Mouse (Mus musculus): Measurements from ENCODE around the gene Anxa8. TPM values are rescaled to one million over a fixed set of nuclear protein-coding genes. Genes with fewer than 3 reads are reported as not detected.
A peak's percentile ranks its signal among the peaks of the same experiment; 100 is the strongest.

Anxa8 gene
- polyA plus RNA-seq, 1 experiment from 2014 or later, result 0.47 TPM

DNA sequence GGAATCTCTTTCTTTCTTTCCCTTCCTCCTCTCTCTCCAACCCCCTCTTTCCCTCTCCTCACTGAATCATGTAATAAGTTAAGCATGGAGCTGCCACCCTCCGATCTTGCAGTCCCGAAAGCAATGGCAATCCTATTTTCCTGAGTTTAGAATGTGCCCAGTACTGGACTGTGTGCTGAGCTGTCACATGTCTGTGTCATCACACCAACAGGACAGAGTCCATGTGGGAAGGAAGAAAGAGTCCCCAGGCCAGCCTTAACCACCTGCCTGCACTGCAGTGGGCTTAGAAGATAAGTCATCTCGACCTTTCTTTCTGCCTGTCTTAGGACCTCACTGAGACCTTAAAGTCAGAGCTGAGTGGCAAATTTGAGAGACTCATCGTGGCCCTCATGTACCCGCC lies 5.7 kb downstream of the Anxa8 start:
- Histone ChIP-seq H3K36me3 (no peaks in the 10 kb centered on the region), H3K27me3 (ENCODE audit: low read depth, poor library complexity, severe bottlenecking) (no peaks in the 10 kb centered on the region), H3K27ac (replicated peaks) (no peak overlapping the region), H3K9me3 (replicated peaks) (no peaks in the 10 kb centered on the region), H3K4me1 (no peaks in the 10 kb centered on the region), H3K4me3 (no peak overlapping the region)
- WGBS, result 85% methylated on average over 5 of the region's 5 CpGs
- no peak for DNase-seq (ENCODE audit: low spot score)

DNA sequence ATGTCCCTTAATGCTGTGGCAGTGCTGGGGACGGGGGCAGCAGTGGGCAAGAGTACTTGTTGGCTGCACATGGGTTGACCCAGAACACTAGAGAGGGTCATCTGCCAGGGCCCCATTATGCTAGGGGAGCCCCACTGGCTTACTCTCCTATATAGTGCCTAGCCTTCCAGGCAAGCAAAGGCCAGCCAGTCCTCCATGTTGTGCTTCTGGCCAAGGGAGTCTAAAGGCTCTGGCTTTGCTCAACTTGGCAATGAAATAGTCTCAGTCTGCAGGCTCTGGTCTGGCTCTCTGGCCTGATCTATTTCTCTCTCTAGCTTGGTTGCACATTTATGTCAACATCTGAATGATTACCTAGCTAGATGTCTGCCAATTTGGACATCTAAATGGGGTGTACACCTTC lies 7.1 kb downstream of the Anxa8 start:
- DNase-seq (ENCODE audit: low spot score), result no peak
- no peak overlapping the region for H3K4me3 ChIP-seq
- H3K27ac ChIP-seq (replicated peaks), result no peak overlapping the region
- WGBS, result 83% methylated on average over 1 of the region's 1 CpGs
- H3K9me3 ChIP-seq (replicated peaks), result no peaks in the 10 kb centered on the region
- no peaks in the 10 kb centered on the region for H3K4me1 ChIP-seq
- H3K27me3 ChIP-seq (ENCODE audit: low read depth, poor library complexity, severe bottlenecking), result no peaks in the 10 kb centered on the region
- H3K36me3 ChIP-seq, result no peaks in the 10 kb centered on the region

DNA sequence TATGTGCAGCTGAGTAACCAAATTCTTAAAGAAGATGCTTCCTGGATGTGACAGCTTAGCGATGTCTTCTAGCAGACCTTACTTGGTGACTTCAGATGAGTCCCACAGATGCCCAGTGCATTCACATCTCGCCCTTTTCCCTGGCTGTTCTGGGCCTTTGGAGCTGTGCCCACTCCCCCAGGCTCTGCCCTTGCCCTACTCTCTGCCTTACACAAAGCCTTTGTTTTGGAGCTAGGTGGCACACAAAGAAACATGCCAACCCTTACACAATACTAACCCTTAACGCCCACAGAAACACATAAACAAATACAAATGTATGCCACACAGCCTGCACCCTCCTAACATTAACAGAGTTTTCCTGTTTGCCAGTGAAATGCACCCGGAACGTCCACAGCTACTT lies 10.4 kb downstream of the Anxa8 start:
- Histone ChIP-seq H3K4me3 (no peak overlapping the region), H3K9me3 (replicated peaks) (no peaks in the 10 kb centered on the region), H3K27me3 (ENCODE audit: low read depth, poor library complexity, severe bottlenecking) (no peaks in the 10 kb centered on the region), H3K4me1 (no peaks in the 10 kb centered on the region), H3K27ac (replicated peaks) (no peak overlapping the region), H3K36me3 (no peaks in the 10 kb centered on the region)
- WGBS, result 84% methylated on average over 5 of the region's 5 CpGs
- DNase-seq (ENCODE audit: low spot score), result no peak

DNA sequence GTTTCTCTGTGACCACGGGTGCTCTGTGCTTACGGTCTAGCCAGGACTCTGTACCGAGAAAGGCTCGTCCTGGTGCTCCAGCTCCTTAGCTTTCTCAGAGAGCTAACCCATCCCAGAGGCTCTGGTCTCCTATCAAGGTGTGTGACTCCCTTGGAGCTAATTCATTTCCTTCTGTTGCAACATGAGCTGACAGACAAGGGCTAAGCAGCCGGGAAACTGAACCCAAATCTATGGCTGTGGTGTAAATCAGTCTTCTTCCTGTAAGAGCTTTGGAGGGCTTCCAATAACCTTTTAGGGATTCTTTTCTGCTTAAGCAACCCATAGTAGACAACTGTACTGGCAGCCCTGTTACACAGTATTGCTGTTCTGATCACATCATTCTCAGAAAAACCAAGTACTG lies 16.8 kb downstream of the Anxa8 start, which contains the start of gene A630023A22Rik:
Gene A630023A22Rik (minus strand): TSS at position 154 of the 400 bp plus-strand sequence.
- WGBS, result 86% methylated on average over 5 of the region's 5 CpGs
- DNase-seq (ENCODE audit: low spot score), result no peak
- no peak within 1 kb of the TSS for H3K27ac ChIP-seq (replicated peaks)
- no peaks in the 10 kb centered on the region for H3K36me3 ChIP-seq
- 0 out of 2 replicates have a peak, but pooled peaks cover 3% of the 10 kb centered on the region for H3K4me1 ChIP-seq
- H3K4me3 ChIP-seq, result no peak within 1 kb of the TSS
- H3K27me3 ChIP-seq (ENCODE audit: low read depth, poor library complexity, severe bottlenecking), result no peaks in the 10 kb centered on the region
- H3K9me3 ChIP-seq (replicated peaks), result no peaks in the 10 kb centered on the region

DNA sequence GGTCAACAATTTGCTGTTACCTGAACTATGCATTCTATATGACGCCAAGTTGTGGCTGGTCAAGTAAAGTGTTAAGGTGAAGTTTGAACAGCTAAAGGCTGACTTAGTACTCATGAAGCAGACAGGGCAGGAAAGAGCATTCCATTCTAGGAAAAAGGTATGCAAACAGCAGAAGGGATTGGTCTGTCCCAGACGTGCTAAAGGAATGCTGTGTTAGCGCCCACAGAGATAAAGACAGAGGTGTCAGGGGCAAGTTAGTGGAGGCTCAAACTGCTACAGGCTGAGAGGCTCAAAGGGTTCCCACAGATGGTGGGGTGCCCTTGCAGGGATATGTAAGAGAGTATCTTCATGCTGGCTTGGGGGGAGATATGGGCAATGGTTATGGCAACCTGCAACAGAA lies 18.1 kb downstream of the Anxa8 start:
- 0 out of 2 replicates have a peak, but pooled peaks cover 3% of the 10 kb centered on the region for H3K4me1 ChIP-seq
- H3K27me3 ChIP-seq (ENCODE audit: low read depth, poor library complexity, severe bottlenecking), result no peaks in the 10 kb centered on the region
- no peak overlapping the region for H3K27ac ChIP-seq (replicated peaks)
- WGBS, result 85% methylated on average over 3 of the region's 3 CpGs
- H3K4me3 ChIP-seq, result no peak overlapping the region
- no peaks in the 10 kb centered on the region for H3K9me3 ChIP-seq (replicated peaks)
- DNase-seq (ENCODE audit: low spot score), result no peak
- H3K36me3 ChIP-seq, result no peaks in the 10 kb centered on the region

DNA sequence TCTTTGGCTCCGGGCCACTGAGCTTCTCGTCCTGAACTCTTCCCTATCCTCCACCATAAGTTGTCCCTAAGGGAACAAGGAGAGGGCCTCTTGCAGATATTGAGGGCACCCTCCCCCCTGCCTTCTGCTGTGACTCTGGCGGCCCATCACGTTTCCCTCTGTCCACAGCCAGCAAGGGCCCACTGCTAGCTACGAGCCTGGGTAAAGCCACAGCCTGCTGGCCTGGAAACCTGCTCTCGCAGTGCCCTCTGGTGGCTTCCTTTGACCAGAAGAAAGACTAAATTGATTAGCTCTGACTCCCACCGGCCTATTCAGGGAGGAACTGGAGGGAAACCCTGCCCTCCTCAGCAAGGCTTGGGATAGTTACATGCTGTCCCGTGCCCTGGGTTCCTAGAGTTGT lies 19.1 kb downstream of the Anxa8 start:
- 31% methylated on average over 8 of the region's 8 CpGs for WGBS
- no peaks in the 10 kb centered on the region for H3K36me3 ChIP-seq
- no peaks in the 10 kb centered on the region for H3K9me3 ChIP-seq (replicated peaks)
- no peak overlapping the region for H3K27ac ChIP-seq (replicated peaks)
- H3K4me3 ChIP-seq, result no peak overlapping the region
- DNase-seq (ENCODE audit: low spot score), result peak; percentile 63
- 0 out of 2 replicates have a peak, but pooled peaks cover 3% of the 10 kb centered on the region for H3K4me1 ChIP-seq
- no peaks in the 10 kb centered on the region for H3K27me3 ChIP-seq (ENCODE audit: low read depth, poor library complexity, severe bottlenecking)

DNA sequence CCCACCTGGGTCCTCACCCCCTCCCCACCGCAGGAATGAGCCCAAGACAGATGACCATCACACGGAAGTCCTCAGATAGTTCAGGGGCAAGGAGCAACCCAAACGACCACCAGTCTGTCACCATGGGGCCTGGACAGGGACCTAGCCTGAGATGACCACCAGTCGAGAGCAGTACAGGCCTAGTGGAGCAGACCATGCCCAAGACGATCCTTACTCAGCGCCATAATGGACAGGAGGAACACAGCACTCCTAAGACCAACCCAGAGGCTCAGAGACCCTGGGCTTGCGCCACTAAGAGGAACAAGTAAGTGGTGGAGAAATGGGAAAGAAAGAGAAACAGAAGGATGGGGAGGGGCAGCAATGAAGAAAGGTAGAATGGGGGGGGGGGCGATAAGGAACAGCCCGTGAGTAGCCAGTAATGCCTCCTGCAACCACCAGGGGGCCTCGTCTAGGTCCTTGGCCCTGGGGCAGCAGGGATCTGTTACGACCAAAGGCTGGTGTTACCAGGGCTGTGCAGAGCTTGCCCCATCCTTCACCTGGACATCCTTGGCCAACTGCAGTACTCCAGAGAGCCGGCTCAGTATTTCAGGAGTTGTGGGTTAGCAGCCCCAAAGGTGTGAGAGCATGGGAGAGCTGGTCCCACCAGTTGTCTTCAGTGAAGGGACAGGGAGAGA lies 20.7 kb downstream of the Anxa8 start:
- Histone ChIP-seq H3K9me3 (replicated peaks) (no peaks in the 10 kb centered on the region), H3K27me3 (ENCODE audit: low read depth, poor library complexity, severe bottlenecking) (no peaks in the 10 kb centered on the region), H3K4me1 (0 out of 2 replicates have a peak, but pooled peaks cover 3% of the 10 kb centered on the region), H3K4me3 (no peak overlapping the region), H3K36me3 (no peaks in the 10 kb centered on the region), H3K27ac (replicated peaks) (no peak overlapping the region)
- peak; percentile 20 for DNase-seq (ENCODE audit: low spot score)
- 63% methylated on average over 11 of the region's 12 CpGs for WGBS

DNA sequence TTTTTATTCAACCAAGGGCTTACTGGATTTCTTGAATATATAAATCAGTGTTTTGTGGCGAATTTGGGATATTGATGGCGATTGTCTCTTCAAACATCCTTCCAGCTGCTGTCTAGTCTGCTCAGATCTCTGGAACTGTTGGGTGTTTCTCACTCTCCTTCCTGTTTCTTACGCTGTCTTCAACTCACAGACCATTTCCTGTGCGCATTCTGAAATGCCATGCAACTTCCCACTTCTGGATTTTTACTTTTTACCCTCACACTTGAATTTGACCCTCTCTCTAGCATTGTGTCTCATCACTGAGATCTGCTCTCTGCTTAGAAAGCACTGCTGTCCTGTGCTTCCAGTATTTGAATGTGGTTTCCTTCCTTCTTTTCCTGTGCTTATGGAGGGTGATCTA lies 21.8 kb downstream of the Anxa8 start:
- no peak overlapping the region for H3K27ac ChIP-seq (replicated peaks)
- H3K9me3 ChIP-seq (replicated peaks), result no peaks in the 10 kb centered on the region
- H3K27me3 ChIP-seq (ENCODE audit: low read depth, poor library complexity, severe bottlenecking), result no peaks in the 10 kb centered on the region
- no peaks in the 10 kb centered on the region for H3K36me3 ChIP-seq
- 92% methylated on average over 4 of the region's 4 CpGs for WGBS
- H3K4me3 ChIP-seq, result no peak overlapping the region
- DNase-seq (ENCODE audit: low spot score), result no peak
- 0 out of 2 replicates have a peak, but pooled peaks cover 3% of the 10 kb centered on the region for H3K4me1 ChIP-seq

DNA sequence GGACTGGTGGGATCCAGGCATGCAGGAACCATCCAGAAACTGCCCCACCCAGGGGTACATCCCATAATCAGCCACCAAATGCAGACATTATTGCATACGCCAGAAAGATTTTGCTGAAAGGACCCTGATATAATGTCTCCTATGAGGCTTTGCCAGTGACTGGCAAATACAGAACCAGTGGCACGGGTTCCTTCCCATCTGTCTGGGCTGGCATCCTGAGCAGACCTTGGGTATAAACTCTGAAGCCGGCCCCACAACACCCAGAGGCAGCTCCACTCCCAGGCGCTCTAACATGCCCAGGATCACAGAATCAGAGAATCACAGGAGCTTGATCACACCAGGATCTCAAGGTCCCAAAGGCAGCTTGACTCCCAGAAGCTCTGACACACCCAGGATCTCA lies 28.5 kb downstream of the Anxa8 start:
- H3K9me3 ChIP-seq (replicated peaks), result no peaks in the 10 kb centered on the region
- H3K27me3 ChIP-seq (ENCODE audit: low read depth, poor library complexity, severe bottlenecking), result no peaks in the 10 kb centered on the region
- H3K36me3 ChIP-seq, result no peaks in the 10 kb centered on the region
- no peak overlapping the region for H3K27ac ChIP-seq (replicated peaks)
- no peaks in the 10 kb centered on the region for H3K4me1 ChIP-seq
- no peak overlapping the region for H3K4me3 ChIP-seq
- DNase-seq (ENCODE audit: low spot score), result no peak
- 88% methylated on average over 4 of the region's 4 CpGs for WGBS

DNA sequence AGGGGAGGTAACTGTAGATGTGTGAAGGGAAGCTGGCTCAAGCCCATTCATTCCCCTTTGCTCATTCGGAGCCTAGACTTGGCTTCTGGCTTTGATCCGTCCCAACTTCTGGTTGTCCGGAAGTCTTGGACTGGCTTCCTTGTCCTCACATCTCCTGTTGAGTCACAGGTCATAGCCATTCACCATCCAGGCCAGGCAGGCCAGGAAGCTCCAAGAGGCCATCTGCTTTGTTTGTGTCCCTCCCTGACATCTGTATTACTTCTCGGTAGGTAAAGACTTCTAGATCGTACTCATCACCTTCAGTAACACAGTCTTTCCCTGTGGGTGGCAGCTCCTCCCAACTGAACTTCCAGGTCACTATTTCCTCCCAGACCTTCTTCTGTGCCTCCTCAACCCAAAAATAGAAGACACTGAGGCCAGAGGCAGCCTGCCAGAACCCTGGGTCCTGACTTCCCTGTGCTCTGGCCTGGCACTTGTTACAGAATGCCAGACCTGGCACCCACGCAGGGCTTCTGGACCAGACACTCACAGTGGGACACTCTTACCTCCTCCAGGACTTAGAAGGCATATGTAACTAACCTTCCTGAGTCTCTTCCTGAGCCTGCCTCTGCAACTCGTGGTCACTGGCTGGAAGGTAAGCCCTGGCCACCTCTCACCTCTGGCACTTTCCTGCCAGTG lies 33.4 kb downstream of the Anxa8 start:
- peak; percentile 3 for DNase-seq (ENCODE audit: low spot score)
- H3K36me3 ChIP-seq, result no peaks in the 10 kb centered on the region
- whole genome bisulfite sequencing, result 85% methylated on average over 7 of the region's 7 CpGs
- no peak overlapping the region for H3K27ac ChIP-seq (replicated peaks)
- H3K4me1 ChIP-seq, result no peaks in the 10 kb centered on the region
- no peaks in the 10 kb centered on the region for H3K9me3 ChIP-seq (replicated peaks)
- H3K4me3 ChIP-seq, result no peak overlapping the region
- H3K27me3 ChIP-seq (ENCODE audit: low read depth, poor library complexity, severe bottlenecking), result no peaks in the 10 kb centered on the region

DNA sequence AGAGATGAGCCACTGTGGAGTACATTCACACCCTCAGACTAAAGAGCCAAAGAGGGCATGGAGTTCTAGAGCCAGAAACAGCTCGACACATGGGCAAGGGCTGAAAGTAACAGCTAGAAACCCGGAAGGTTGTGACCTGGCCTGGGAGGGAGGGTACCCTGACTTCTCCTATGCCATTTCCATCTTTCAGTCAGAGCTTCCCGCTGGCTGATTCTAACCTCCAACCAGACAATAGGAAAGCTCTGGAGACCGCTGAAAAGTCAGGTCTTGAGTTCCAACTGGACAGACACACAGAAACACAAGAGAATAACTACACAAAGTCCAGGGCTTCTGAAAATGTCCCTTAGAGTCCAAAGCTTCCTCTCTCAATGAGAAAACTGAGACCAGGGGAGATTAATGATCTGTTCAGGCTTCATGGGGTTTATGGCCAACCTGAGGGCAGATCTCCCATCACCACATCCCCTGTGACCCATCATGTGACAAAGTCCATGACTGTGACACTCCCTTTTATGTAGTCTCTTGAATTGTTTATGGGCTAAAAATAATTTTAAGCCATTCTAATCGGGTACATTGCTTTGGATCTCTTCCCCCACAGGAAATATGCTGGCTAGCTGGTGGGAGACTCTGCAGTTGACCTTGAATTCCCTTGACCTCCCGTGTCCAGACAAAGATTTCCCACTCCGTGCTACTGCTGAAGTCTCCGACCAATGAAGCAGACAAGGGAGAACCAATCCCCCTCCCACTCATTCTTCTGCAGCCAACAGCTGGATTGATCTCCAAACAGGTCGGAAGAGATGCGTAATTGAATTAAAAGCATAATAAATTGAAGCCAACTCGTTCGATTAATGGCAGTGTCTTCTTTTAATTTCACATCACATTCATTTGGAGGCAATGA lies 34.5 kb downstream of the Anxa8 start:
- no peaks in the 10 kb centered on the region for H3K27me3 ChIP-seq (ENCODE audit: low read depth, poor library complexity, severe bottlenecking)
- no peak overlapping the region for H3K4me3 ChIP-seq
- peak; percentile 9 for DNase-seq (ENCODE audit: low spot score)
- WGBS, result 87% methylated on average over 12 of the region's 12 CpGs
- no peak overlapping the region for H3K27ac ChIP-seq (replicated peaks)
- no peaks in the 10 kb centered on the region for H3K36me3 ChIP-seq
- no peaks in the 10 kb centered on the region for H3K9me3 ChIP-seq (replicated peaks)
- H3K4me1 ChIP-seq, result no peaks in the 10 kb centered on the region

DNA sequence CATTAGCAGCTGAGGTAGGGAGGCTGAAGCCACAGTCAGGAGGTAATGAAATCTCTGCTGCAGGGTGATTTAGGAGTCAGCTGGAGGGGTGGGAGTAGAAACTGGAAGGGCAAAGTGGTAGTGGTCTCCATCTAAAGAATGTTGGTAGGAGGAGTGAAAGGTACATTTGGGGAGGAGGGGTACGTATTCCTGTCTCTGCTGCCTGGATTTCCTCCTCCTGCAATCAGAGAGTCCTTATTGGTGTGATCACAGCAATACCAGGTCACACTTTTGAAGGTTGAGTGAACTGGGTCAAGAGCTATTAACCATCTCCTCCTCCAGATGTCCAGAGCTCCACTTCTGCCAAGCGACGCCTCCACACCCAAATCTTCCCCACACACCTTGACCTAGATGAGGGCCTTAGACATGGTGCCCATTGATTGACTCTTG lies 35.2 kb downstream of the Anxa8 start:
- no peaks in the 10 kb centered on the region for H3K36me3 ChIP-seq
- H3K27me3 ChIP-seq (ENCODE audit: low read depth, poor library complexity, severe bottlenecking), result no peaks in the 10 kb centered on the region
- H3K4me3 ChIP-seq, result no peak overlapping the region
- H3K27ac ChIP-seq (replicated peaks), result no peak overlapping the region
- H3K4me1 ChIP-seq, result no peaks in the 10 kb centered on the region
- DNase-seq (ENCODE audit: low spot score), result no peak
- H3K9me3 ChIP-seq (replicated peaks), result no peaks in the 10 kb centered on the region
- 92% methylated on average over 3 of the region's 3 CpGs for WGBS
